Mouse (Mus musculus): ENCODE measurements around the gene Tmem52.
A peak's percentile ranks its signal among the peaks of the same experiment; 100 is the strongest.
"Not testable (repeated sequence)": the region's sequence is repeated elsewhere in the genome, so short reads cannot be mapped to it uniquely, and the experiment has no call there.

Tmem52 gene

GRCm38 (mm10) chr4:155471406-155471805 lies 2.5 kb downstream of the Tmem52 start:
- no peak for DNase-seq (ENCODE audit: low read depth, low spot score)

- DNase-seq (ENCODE audit: low read depth, low spot score): no peak
Measured at GRCm38 (mm10) chr4:155472716-155473290, 3.9 kb downstream of the Tmem52 start.

DNA sequence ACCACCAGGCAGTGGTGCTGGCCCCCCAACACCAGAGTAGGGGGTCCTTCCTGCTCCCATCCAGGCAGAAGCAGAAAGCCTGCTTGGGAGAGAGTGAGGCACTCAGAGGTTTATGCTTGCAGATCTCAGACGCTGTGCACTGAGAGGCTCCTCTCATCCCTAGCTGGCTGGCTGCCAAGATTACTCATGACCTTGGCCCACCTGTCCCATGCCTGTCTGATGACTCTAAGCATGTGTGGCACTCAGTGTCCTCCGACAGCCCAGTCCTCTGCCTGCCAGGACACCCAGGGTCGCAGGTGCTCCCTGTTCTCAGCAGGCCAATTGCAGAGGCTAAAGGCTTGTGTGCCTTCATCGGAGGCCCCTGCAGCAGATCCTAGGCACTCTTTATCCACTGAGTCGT lies 4.4 kb downstream of the Tmem52 start:
- no peak for DNase-seq (ENCODE audit: low read depth, low spot score)

- not testable (repeated sequence) for DNase-seq (ENCODE audit: low read depth, low spot score)
Measured at GRCm38 (mm10) chr4:155473796-155474195, 4.9 kb downstream of the Tmem52 start.

- DNase-seq (ENCODE audit: low read depth, low spot score): no peak
Measured at GRCm38 (mm10) chr4:155481381-155482124, 12.6 kb downstream of the Tmem52 start.

GRCm38 (mm10) chr4:155482125-155482480 lies 13.2 kb downstream of the Tmem52 start:
- DNase-seq (ENCODE audit: low read depth, low spot score): no peak

DNA sequence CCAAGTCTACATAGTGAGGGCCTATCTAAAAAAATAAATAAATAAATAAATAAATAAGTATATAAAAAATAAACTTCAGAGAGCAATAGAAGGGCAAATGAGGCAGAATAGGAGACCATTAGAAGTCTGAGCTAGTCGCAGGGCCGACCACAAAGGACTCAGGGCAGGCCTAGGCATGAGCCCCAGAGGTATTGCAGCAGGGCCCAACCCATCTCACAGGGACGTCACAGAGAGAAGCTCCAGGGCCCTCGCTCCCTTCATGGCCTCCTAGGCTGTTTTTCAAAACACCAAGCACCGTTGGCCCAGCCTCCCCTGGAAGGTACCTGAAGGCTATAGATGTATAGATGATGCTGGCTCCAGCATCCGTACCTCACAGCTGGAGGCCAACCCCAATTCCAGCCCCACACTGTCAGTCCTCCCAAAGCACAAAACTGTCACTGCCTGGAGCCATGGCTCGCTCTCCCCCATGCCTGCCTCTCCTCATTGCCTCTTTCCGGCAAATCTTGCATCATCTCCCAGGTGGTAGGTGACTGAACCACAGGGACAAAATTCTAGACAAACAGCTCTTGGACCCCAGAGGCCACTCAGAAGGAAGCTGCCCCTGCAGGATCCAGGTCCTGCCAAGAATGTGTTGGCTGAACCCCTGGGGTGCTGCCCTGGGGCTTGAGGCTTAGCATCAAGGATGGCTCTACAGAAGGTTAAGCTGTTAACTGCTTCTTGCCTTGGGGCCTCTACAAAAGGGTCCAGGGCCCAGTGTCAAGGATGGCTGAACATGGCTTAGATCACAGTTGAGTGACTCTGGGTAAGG lies 14.0 kb downstream of the Tmem52 start:
- DNase-seq (ENCODE audit: low read depth, low spot score): no peak

DNA sequence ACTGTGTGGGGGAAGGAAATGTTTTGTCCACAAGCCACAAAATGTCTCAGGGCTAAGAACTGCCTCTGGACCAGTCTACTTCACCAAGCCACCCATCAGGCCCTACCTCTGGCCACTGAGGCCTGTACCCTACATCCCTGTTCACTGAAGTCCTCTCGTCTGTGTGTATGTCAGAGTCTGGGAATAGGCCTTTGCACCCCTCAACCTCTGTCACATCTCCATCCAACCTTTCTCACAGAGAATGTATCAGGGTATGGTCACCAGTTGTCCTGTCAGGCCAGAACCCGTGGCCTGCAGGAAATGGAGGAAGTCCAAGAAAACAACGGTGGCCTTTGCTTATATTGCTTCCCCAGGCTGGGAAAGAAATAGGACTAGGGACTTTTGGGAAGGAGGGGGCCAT lies 16.6 kb downstream of the Tmem52 start:
- no peak for DNase-seq (ENCODE audit: low read depth, low spot score)

- no peak for DNase-seq (ENCODE audit: low read depth, low spot score)
Measured at GRCm38 (mm10) chr4:155487746-155488145, 18.8 kb downstream of the Tmem52 start.

DNA sequence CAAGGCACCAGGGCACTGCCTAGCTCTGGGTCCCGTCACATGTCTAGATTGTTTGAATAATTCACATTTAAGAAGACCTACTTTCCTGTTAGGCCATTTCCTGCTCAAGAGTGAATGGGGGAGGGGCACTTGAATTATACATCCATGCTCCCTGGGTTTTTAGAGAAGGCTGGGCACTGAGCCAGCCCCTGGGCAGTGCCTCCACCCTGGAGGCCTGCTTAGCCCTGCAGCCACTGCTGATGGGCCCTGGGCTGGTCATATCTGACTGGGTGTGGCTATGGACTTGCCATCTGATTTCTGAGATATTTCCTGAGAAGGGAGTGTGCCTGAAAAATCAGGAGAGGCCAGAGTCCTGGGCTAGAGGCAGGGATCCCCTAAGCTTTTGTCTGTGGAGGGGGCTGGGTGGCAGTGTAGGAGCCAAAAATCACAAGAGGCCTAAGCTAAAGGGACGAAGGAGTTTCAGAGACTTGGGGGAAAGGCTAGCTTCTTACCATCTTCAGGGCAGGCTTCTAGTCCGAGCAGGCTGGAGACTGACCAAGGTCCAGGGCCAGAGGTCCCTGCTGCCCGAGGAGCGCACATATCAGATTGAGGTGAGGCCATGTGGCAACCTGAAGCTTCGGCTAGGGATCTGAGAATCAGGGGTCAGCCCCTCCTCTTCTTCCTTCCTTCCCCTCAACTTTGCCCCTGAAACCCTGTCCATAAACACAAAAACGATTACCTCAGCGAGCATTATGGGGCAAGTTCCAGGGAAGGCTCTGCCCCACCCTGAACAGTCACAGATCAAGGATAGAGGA lies 19.5 kb downstream of the Tmem52 start:
- DNase-seq (ENCODE audit: low read depth, low spot score): no peak

DNA sequence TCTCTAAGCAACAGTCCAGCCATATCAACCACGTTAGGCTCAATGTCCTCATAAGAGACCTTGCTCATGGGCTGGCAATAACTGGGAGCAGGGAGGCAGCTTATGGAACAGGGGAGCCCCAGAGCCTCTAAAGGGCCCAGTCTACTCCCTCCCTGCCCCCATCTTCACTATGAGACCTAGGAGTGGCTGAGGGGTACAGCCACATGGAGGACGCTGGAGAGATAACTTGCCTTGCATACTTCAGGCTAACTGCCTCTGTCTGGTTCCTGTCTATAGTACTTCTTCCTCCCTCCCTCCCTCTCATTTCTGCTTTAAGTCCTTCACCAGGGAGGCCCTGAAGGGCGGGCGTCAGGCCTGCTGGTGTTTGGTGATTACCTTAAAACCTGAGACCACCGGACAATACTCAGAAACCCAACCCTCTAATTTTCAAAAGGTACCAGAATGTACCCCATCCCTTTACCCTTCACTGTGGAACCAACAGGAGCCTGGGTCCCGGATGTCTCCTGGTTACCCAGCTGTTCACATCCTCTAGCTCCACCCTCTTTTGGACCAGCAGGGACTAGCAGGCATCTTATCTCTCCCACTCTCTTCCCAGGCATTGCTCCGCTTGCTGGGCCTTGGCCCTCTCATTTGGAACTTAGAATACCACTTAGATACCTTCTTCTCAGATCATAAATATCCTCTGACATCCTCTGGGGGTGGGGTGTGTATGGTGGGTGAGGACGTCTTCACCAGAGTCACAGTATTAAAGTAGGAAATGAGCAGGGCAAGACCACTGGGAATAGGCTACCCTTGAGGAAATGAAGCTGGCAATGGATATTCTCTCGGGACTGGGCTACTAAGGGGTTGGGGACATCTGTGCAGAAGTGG lies 20.4 kb downstream of the Tmem52 start:
- DNase-seq (ENCODE audit: low read depth, low spot score): no peak

DNA sequence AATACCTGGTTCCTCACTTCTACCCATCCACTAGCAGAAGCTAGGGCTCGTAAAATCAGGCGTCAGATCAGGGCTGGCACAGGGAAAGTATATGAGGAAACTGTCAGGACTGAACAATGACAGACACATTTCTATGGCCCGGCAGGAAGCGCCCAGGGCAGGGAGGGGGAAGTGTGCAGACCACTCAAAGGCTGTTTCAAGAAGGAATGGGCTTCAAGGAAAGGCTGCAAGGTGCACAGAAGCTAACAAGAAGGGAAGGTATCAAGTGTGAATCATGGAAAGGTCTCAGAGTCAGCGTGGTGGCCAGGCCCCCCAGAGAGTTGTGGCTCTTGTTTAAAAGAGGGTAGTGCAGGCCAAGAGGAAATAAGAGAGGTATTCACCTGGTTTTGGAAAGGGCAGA lies 21.5 kb downstream of the Tmem52 start:
- no peak for DNase-seq (ENCODE audit: low read depth, low spot score)

DNA sequence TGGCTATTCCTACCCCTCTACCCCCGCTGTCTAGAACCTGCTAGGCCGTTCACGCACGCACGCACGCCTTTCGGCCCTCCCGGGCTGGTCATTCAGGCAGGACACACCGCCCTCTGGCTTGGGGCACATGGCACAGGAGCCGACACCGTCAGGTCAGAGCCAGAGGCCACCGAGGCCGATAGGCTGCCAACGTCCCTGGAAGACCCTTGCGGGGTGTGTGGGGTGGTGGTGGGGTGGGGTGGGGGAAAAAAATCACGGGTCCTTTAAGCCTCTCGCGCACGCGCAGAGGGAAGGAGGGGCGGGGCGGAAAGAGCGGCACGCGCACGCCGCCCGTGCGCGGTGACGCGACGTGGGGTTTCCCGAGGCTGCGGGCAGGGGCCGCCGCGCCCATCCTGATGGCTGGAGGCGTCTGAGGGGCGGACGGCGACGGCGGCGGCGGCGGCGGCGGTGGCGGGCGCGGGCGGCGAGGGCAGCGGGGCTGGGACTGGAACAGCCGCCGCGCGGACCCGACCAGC lies 22.1 kb downstream of the Tmem52 start, which contains the start of gene Gnb1:
Gnb1 (plus strand) TSS at position 372 of the 515 bp plus-strand sequence.
- DNase-seq (ENCODE audit: low read depth, low spot score): peak; percentile 48

- no peak for DNase-seq (ENCODE audit: low read depth, low spot score)
Measured at GRCm38 (mm10) chr4:155491529-155492130, 22.7 kb downstream of the Tmem52 start.

DNA sequence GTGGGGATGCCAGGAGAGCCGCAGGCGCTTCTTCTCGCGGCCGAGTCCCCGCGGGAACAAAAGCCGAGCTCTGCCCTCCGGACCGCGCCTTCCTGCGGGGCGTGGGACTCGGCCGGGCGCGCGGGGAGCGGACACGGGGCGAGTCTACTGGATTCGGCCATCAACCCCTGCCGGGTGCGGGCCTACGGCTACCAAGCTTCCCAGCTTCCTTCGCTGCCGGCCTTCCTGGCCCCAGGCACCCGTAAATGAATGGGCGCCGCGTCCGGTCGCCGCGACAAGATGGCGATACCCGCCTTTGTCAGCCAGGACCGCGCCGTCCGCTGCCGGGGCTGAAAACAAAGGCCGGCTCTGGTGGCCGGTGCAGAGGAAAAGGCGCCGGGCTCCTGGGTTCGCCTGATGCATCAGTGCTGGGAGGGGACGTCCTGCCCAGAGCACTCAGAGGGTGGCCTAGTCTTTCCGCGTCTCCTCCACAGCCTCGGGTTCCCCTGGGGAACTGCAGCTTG lies 23.3 kb downstream of the Tmem52 start:
- DNase-seq (ENCODE audit: low read depth, low spot score): no peak

- no peak for DNase-seq (ENCODE audit: low read depth, low spot score)
Measured at GRCm38 (mm10) chr4:155494891-155495290, 26.0 kb downstream of the Tmem52 start.

DNA sequence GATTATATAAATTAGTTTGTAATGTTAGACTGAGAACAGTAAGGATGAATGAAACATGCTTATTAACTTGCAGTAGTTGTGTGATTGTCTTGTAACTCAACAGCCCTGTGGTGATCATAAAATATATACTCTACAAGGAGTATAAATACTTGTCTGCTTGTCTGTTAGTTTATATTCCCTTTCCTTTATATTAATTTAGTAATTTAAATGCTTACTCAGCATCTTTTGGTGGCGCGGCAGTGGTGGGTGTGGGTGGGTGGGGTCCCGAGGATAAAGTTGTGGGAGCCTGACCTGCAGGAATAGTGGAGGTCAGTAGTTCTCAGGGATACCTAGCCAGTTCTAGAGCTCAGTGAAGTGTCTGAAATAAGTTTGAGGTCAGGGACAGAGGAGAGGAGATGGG lies 29.0 kb downstream of the Tmem52 start:
- DNase-seq (ENCODE audit: low read depth, low spot score): no peak

GRCm38 (mm10) chr4:155501126-155501525 lies 32.2 kb downstream of the Tmem52 start:
- no peak for DNase-seq (ENCODE audit: low read depth, low spot score)

GRCm38 (mm10) chr4:155505067-155505466 lies 36.2 kb downstream of the Tmem52 start:
- no peak for DNase-seq (ENCODE audit: low read depth, low spot score)

Data from telencephalon, adult 2 months (tissue).